Mouse (Mus musculus): ENCODE measurements at regions not wholly inside any gene's neighbourhood (a gene's known extent, or its start where the extent isn't known, plus 50 kb on each side); places are given as distances from the start of the nearest gene placed in this dataset.

DNA sequence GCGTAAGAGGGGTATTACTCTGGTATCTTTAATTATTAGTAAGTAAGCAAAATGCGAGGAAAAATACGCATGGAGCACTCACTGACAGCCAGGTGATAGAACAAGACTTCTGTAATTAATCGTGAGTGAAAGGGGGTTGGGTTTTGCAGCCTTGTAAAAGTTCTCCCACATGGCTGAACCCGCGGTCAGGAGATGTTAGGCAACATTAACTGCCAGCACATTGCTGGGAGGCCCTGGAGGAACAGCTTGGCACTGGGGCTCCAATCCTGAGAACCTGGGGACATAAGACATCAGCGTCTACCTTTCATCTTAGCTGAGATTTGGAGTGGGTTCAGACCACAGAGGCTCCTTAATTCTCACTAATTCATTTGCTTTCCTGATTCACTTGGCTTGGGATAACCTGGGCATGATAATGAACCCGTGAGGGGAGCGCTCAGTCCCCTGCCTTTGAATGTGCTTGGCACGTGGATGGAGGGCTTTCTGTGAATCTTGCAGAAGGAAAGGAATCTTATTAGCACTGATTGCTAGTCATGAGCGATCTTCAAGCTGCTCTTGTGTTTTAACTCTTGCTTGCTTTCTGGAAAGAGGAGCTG, 241.3 kb downstream of the Fign start:
- H3K4me2 ChIP-seq = no peak overlapping the region
- no peaks in the 10 kb centered on the region for H3K27me3 ChIP-seq (ENCODE audit: control insufficient read depth, insufficient read depth, low read length)
- no peak for ATAC-seq (replicated peaks; ENCODE audit: insufficient number of reproducible peaks, low FRiP score, low TSS enrichment)
- H3K4me1 ChIP-seq (ENCODE audit: control insufficient read depth, insufficient read depth, low read length) = no peaks in the 10 kb centered on the region; the same call in 1 of the 2 replicates
- H3K4me3 ChIP-seq (ENCODE audit: low read depth, low read length) = no peak overlapping the region
- no peak overlapping the region for H3K27ac ChIP-seq (ENCODE audit: low read depth, low read length)
- H3K9me3 ChIP-seq (replicated peaks; ENCODE audit: control insufficient read depth, low read length) = no peaks in the 10 kb centered on the region
- H3K36me3 ChIP-seq (ENCODE audit: control insufficient read depth, insufficient read depth, low read length) = no peaks in the 10 kb centered on the region
- no peak overlapping the region for H3K9ac ChIP-seq (ENCODE audit: low read depth, low read length)
- WGBS (ENCODE audit: insufficient replicate concordance) = 52% methylated on average over 11 of the region's 11 CpGs

DNA sequence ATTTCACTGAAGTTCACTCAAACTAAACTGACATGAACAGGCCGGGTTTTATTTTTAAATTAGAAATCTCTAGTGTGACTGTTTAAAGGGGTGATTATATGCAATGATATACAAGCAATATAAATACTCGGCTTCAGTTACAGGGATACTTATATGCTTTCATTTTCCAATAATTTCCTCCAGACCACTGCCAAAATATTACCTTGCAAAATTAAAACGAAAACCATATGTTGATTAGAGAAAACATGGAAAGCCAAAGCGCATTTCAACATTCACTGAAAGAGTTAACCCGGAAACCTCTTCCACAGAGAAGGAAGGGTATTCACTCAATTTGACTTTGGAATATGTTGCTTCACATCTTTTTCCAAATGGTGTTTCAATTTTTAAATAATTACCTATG, 242.4 kb downstream of the Fign start:
- no peak for ATAC-seq (replicated peaks; ENCODE audit: insufficient number of reproducible peaks, low FRiP score, low TSS enrichment)
- Histone ChIP-seq H3K4me3 (ENCODE audit: low read depth, low read length) (no peak overlapping the region), H3K9me3 (replicated peaks; ENCODE audit: control insufficient read depth, low read length) (no peaks in the 10 kb centered on the region), H3K27me3 (ENCODE audit: control insufficient read depth, insufficient read depth, low read length) (no peaks in the 10 kb centered on the region), H3K4me2 (no peak overlapping the region), H3K4me1 (ENCODE audit: control insufficient read depth, insufficient read depth, low read length) (no peaks in the 10 kb centered on the region; the same call in 1 of the 2 replicates), H3K36me3 (ENCODE audit: control insufficient read depth, insufficient read depth, low read length) (no peaks in the 10 kb centered on the region), H3K27ac (ENCODE audit: low read depth, low read length) (no peak overlapping the region), H3K9ac (ENCODE audit: low read depth, low read length) (no peak overlapping the region)
- WGBS (ENCODE audit: insufficient replicate concordance) = 84% methylated on average over 5 of the region's 5 CpGs

DNA sequence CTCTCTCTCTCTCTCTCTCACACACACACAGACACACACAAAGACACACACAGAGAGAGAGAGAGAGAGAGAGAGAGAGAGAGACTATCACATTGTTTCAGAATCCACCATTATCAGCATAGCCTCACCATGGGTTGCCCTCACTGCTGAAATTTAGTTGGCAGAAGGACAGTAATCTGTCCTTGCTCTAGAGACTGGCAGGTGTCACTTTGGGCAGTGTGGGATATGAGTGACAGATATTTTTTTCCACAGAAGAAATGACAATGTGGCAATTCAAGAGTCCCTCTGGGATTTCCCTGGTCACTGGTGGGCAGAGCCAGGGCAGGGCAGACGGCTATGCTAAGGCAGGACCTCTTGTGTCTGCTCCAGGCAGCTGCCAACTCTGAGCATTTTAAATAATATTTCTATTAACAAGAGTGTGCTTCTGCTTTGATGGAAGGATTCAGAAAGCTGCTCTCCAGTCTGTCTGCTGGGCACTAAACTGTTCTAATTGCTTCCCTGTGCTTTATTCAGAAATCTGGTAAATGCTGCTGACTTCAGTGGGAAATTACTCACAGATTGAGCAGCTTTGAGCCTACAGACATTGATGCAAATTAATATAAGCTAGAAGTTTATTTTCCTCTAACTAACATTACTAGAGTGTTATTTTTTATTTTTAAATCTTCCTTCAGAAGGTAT, 243.5 kb downstream of the Fign start:
- no peak for ATAC-seq (replicated peaks; ENCODE audit: insufficient number of reproducible peaks, low FRiP score, low TSS enrichment)
- Histone ChIP-seq H3K4me1 (ENCODE audit: control insufficient read depth, insufficient read depth, low read length) (no peaks in the 10 kb centered on the region; the same call in 1 of the 2 replicates), H3K4me3 (ENCODE audit: low read depth, low read length) (no peak overlapping the region), H3K27ac (ENCODE audit: low read depth, low read length) (no peak overlapping the region), H3K27me3 (ENCODE audit: control insufficient read depth, insufficient read depth, low read length) (no peaks in the 10 kb centered on the region), H3K9ac (ENCODE audit: low read depth, low read length) (no peak overlapping the region), H3K4me2 (no peak overlapping the region), H3K9me3 (replicated peaks; ENCODE audit: control insufficient read depth, low read length) (no peaks in the 10 kb centered on the region), H3K36me3 (ENCODE audit: control insufficient read depth, insufficient read depth, low read length) (no peaks in the 10 kb centered on the region)
- 44% methylated on average over 1 of the region's 1 CpGs for WGBS (ENCODE audit: insufficient replicate concordance)

DNA sequence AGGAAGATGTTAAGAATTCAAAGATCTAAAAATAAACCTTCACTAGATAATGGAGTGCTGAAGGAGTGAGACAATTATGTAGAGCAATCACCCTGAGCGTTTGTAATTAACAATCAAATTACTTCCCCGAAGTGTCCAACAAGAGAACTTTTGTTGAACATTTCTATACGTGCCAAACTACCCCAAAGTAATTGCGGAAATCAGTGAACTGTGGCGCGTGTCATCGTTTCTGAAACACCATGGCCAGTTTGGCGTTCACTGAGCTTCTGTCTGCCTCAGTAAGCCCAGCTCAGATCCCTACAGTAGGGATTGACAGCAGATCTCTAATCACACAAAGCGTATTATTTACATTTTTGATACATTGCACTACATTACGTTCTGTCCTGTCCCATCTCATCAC, 244.6 kb downstream of the Fign start:
- WGBS (ENCODE audit: insufficient replicate concordance) = 74% methylated on average over 10 of the region's 10 CpGs

DNA sequence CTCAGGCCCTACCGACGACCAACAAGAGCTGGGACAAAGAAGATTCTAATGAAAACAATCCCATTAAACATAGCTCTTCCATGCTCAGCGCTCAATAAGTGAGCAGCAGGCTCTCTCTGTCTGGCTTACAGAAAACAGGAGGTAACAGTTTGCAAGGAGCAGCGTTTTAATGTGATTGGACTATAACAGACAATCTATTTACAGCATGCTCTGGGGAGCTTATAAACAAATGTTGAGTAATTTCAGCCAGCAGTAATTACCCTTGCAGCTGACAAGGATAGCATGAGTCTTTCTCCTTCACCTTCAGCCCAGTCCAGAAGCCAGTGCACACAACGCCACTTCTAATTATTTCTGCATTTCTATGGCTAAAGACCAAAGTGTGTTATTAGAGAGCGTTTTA, 245.6 kb downstream of the Fign start:
- H3K36me3 ChIP-seq (ENCODE audit: control insufficient read depth, insufficient read depth, low read length) = no peaks in the 10 kb centered on the region
- no peaks in the 10 kb centered on the region; the same call in 1 of the 2 replicates for H3K4me1 ChIP-seq (ENCODE audit: control insufficient read depth, insufficient read depth, low read length)
- no peaks in the 10 kb centered on the region for H3K9me3 ChIP-seq (replicated peaks; ENCODE audit: control insufficient read depth, low read length)
- ATAC-seq (replicated peaks; ENCODE audit: insufficient number of reproducible peaks, low FRiP score, low TSS enrichment) = no peak
- H3K4me2 ChIP-seq = no peak overlapping the region
- no peak overlapping the region for H3K4me3 ChIP-seq (ENCODE audit: low read depth, low read length)
- no peaks in the 10 kb centered on the region for H3K27me3 ChIP-seq (ENCODE audit: control insufficient read depth, insufficient read depth, low read length)
- no peak overlapping the region for H3K9ac ChIP-seq (ENCODE audit: low read depth, low read length)
- 71% methylated on average over 6 of the region's 6 CpGs for WGBS (ENCODE audit: insufficient replicate concordance)
- H3K27ac ChIP-seq (ENCODE audit: low read depth, low read length) = no peak overlapping the region

More for the DNA sequence above, 244.6 kb downstream of the Fign start:
- no peak overlapping the region for H3K4me3 ChIP-seq (ENCODE audit: low read depth, low read length)
- no peak overlapping the region for H3K4me2 ChIP-seq
- ATAC-seq (replicated peaks; ENCODE audit: insufficient number of reproducible peaks, low FRiP score, low TSS enrichment) = no peak
- H3K4me1 ChIP-seq (ENCODE audit: control insufficient read depth, insufficient read depth, low read length) = no peaks in the 10 kb centered on the region; the same call in 1 of the 2 replicates
- no peaks in the 10 kb centered on the region for H3K9me3 ChIP-seq (replicated peaks; ENCODE audit: control insufficient read depth, low read length)
- H3K27ac ChIP-seq (ENCODE audit: low read depth, low read length) = no peak overlapping the region
- H3K27me3 ChIP-seq (ENCODE audit: control insufficient read depth, insufficient read depth, low read length) = no peaks in the 10 kb centered on the region
- H3K36me3 ChIP-seq (ENCODE audit: control insufficient read depth, insufficient read depth, low read length) = no peaks in the 10 kb centered on the region
- no peak overlapping the region for H3K9ac ChIP-seq (ENCODE audit: low read depth, low read length)

DNA sequence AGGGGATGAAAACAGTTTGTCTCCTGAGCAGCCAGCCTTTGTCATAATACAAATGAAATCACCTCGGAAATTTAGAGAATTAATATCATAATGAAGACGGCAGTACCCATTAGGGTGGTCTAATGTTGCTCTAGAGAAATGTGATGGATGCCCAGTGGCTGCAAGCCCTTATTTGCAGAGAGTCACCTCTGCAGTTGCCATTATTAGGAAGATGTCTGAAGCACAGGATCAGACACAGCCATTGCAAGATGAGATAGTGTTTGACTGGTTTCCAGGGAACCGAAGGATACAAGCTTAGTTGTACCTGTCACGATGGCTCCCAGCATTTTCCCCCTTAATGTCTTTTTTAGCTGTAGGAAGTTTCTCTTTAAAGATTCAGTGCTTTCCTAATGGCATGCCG, 247.8 kb downstream of the Fign start:
- no peaks in the 10 kb centered on the region for H3K27me3 ChIP-seq (ENCODE audit: control insufficient read depth, insufficient read depth, low read length)
- H3K9ac ChIP-seq (ENCODE audit: low read depth, low read length) = no peak overlapping the region
- no peaks in the 10 kb centered on the region; the same call in 1 of the 2 replicates for H3K4me1 ChIP-seq (ENCODE audit: control insufficient read depth, insufficient read depth, low read length)
- H3K4me2 ChIP-seq = no peak overlapping the region
- no peak overlapping the region for H3K4me3 ChIP-seq (ENCODE audit: low read depth, low read length)
- WGBS (ENCODE audit: insufficient replicate concordance) = 86% methylated on average over 5 of the region's 5 CpGs
- no peak overlapping the region for H3K27ac ChIP-seq (ENCODE audit: low read depth, low read length)
- no peak for ATAC-seq (replicated peaks; ENCODE audit: insufficient number of reproducible peaks, low FRiP score, low TSS enrichment)
- H3K36me3 ChIP-seq (ENCODE audit: control insufficient read depth, insufficient read depth, low read length) = no peaks in the 10 kb centered on the region
- H3K9me3 ChIP-seq (replicated peaks; ENCODE audit: control insufficient read depth, low read length) = no peaks in the 10 kb centered on the region

DNA sequence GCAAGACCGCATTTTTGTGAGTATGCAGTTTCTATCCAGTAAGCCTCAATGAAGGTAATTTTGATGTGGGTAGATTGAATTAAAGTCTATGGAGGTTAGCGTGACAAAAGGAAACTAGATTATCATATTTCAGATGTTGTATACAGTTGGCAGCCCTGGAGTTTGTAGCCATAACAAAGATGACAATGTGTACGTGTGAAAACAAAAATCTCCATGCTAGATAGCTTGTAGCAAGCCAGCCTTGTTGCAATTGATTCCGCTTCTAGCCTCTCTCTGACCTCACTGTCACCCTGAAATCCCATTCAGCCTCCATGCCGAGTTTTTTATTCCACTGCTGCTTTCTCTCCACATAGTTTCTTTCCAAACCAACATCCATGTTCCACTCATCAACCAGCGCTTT, 248.4 kb downstream of the Fign start:
- no peaks in the 10 kb centered on the region; the same call in 1 of the 2 replicates for H3K4me1 ChIP-seq (ENCODE audit: control insufficient read depth, insufficient read depth, low read length)
- no peak overlapping the region for H3K4me3 ChIP-seq (ENCODE audit: low read depth, low read length)
- 80% methylated on average over 6 of the region's 6 CpGs for WGBS (ENCODE audit: insufficient replicate concordance)
- H3K36me3 ChIP-seq (ENCODE audit: control insufficient read depth, insufficient read depth, low read length) = no peaks in the 10 kb centered on the region
- H3K4me2 ChIP-seq = no peak overlapping the region
- H3K27me3 ChIP-seq (ENCODE audit: control insufficient read depth, insufficient read depth, low read length) = no peaks in the 10 kb centered on the region
- no peaks in the 10 kb centered on the region for H3K9me3 ChIP-seq (replicated peaks; ENCODE audit: control insufficient read depth, low read length)
- no peak overlapping the region for H3K27ac ChIP-seq (ENCODE audit: low read depth, low read length)
- no peak for ATAC-seq (replicated peaks; ENCODE audit: insufficient number of reproducible peaks, low FRiP score, low TSS enrichment)
- no peak overlapping the region for H3K9ac ChIP-seq (ENCODE audit: low read depth, low read length)

DNA sequence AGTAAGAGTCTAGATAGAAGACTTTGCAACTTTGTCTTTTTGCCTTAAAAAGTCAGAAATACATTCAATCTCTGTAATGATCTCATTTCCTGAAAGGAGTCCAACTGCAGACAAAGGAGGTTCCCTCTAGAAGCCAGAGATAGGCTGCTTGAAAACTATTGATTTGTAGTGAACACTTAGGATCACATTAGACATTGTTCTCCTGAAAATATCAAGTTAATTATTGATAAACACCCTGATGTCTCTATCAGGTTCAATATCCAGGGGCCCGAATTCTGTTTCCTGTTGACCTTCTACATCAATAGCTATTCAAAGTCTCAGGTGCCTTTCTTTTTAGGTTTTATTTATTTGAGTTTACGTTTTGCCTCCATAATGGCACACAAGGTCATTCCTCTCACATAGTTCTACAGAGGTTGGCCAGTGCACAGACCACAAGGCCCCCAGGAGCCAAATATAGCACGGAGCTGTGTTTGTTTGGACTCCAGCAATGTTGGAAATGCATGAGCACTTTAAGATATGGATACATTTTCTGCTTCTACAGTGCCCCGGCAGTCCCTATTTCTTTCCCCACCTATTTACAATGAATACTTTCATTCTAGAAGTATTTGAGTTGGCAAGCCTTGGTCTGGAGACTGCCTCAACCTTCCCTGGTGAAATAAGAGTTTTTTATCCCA, 265.7 kb downstream of the Fign start:
- Histone ChIP-seq H3K4me3 (ENCODE audit: low read depth, low read length) (no peak overlapping the region), H3K27ac (ENCODE audit: low read depth, low read length) (0 out of 2 replicates have a peak overlapping the region, but pooled peaks have one; percentile 24), H3K4me2 (no peak overlapping the region), H3K27me3 (ENCODE audit: control insufficient read depth, insufficient read depth, low read length) (no peaks in the 10 kb centered on the region), H3K9ac (ENCODE audit: low read depth, low read length) (no peak overlapping the region), H3K36me3 (ENCODE audit: control insufficient read depth, insufficient read depth, low read length) (no peaks in the 10 kb centered on the region), H3K4me1 (ENCODE audit: control insufficient read depth, insufficient read depth, low read length) (peaks cover 12% of the 10 kb centered on the region), H3K9me3 (replicated peaks; ENCODE audit: control insufficient read depth, low read length) (no peaks in the 10 kb centered on the region)
- ATAC-seq (replicated peaks; ENCODE audit: insufficient number of reproducible peaks, low FRiP score, low TSS enrichment) = no peak
- WGBS (ENCODE audit: insufficient replicate concordance) = 49% methylated on average over 4 of the region's 4 CpGs

Measured in heart, embryonic 11.5 days (tissue).